Mouse (Mus musculus) kidney, postnatal 0 days (tissue): ENCODE measurements at regions not wholly inside any gene's neighbourhood (a gene's known extent, or its start where the extent isn't known, plus 50 kb on each side); places are given as distances from the start of the nearest gene placed in this dataset.
A peak's percentile ranks its signal among the peaks of the same experiment; 100 is the strongest.

Source experiments
- ATAC-seq: fragments of 200-750 bp; cut with Nextera tagmentation; replicated peaks from 2 replicates; pipeline ENCODE4 v1.8.0; 2017; ENCODE audit warnings: low read depth, moderate number of reproducible peaks, moderate TSS enrichment, moderate library complexity; ENCODE audit not compliant: low FRiP score
- DNase-seq: peaks from one replicate; pipeline ENCODE4 v3.0.0-alpha.2; 2016; ENCODE audit warnings: low spot score
- H3K27ac ChIP-seq: fragments of 300-500 bp; sonication (generic); 2 replicates; pipeline ENCODE4 v1.5.1; 2014; ENCODE audit warnings: mild to moderate bottlenecking
- H3K27me3 ChIP-seq: fragments of 300-500 bp; sonication (generic); 2 replicates; pipeline ENCODE4 v1.6.1; 2014; ENCODE audit warnings: low read length, mixed read lengths; ENCODE audit not compliant: insufficient read depth
- H3K36me3 ChIP-seq: fragments of 300-500 bp; sonication (generic); 2 replicates; pipeline ENCODE4 v1.6.1; 2014; ENCODE audit warnings: low read length, mixed read lengths; ENCODE audit not compliant: insufficient read depth
- H3K4me1 ChIP-seq: fragments of 300-500 bp; sonication (generic); replicated peaks from 2 replicates; pipeline ENCODE4 v1.6.1; 2014; ENCODE audit warnings: antibody characterized with exemption, low read length, mixed read lengths; ENCODE audit not compliant: insufficient read depth
- H3K4me2 ChIP-seq: fragments of 300-500 bp; sonication (generic); 2 replicates; pipeline ENCODE4 v1.6.1; 2014; ENCODE audit warnings: mild to moderate bottlenecking, low read length, moderate library complexity, mixed read lengths
- H3K4me3 ChIP-seq: fragments of 300-500 bp; sonication (generic); replicated peaks from 2 replicates; pipeline ENCODE4 v1.5.1; 2014; ENCODE audit warnings: low read depth, low read length
- H3K9ac ChIP-seq: fragments of 300-500 bp; sonication (generic); 2 replicates; pipeline ENCODE4 v1.6.1; 2014; ENCODE audit warnings: low read depth, low read length
- H3K9me3 ChIP-seq: fragments of 300-500 bp; sonication (generic); replicated peaks from 2 replicates; pipeline ENCODE4 v1.6.1; 2016; ENCODE audit warnings: low read length, inconsistent platforms, mixed read lengths
- CTCF ChIP-seq: IDR thresholded peaks from 2 replicates; pipeline ENCODE4 v1.5.1; 2016; ENCODE audit warnings: antibody characterized with exemption, low read depth, mild to moderate bottlenecking, moderate library complexity
- WGBS: fragments of 180-500 bp; shearing (Covaris S2); extraction: QIAGEN DNeasy Blood & Tissue Kit; methylation state at CpG from one replicate; pipeline ENCODE4 v1.1.7; 2014; 5-methylcytosine and 5-hydroxymethylcytosine counted together

DNA sequence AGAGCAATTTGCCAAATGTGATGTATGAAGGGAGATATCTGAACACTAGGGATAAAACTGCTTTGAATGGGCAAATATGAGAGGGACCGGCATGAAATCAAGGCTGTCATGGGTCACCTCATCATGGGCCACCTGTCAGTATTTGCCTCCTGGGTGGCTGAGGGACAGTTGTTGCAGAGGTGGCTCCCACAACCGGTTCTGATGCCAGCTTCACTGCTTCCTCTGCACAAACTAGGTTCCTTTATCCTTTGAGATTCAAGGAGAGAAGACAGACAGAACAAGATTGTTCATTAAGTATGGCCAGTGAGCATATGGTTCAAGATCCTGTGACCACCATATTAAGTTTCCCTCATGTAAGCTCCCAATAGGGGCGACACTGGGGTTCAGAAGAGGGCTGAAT lies 78.3 kb downstream of the Asb13 start:
- Histone ChIP-seq H3K36me3 (no peaks in the 10 kb centered on the region), H3K27me3 (no peaks in the 10 kb centered on the region), H3K9me3 (no peaks in the 10 kb centered on the region), H3K27ac (no peak overlapping the region), H3K9ac (no peak overlapping the region), H3K4me2 (no peak overlapping the region), H3K4me3 (no peak overlapping the region), H3K4me1 (peaks cover 3% of the 10 kb centered on the region; the same call in 1 of the 2 replicates)
- no peak for DNase-seq
- no peak for ATAC-seq
- TF ChIP-seq CTCF = no peak
- WGBS = 22% methylated on average over 3 of the region's 3 CpGs

GRCm38 (mm10) chr13:3709982-3710618 lies 76.3 kb downstream of the Asb13 start:
- Histone ChIP-seq H3K9me3 (no peaks in the 10 kb centered on the region), H3K27me3 (no peaks in the 10 kb centered on the region), H3K9ac (no peak overlapping the region), H3K4me1 (peaks cover 3% of the 10 kb centered on the region; the same call in 1 of the 2 replicates), H3K36me3 (no peaks in the 10 kb centered on the region), H3K4me3 (no peak overlapping the region), H3K4me2 (no peak overlapping the region), H3K27ac (no peak overlapping the region)
- ATAC-seq = no peak
- TF ChIP-seq CTCF = no peak
- 65% methylated on average over 7 of the region's 7 CpGs for WGBS
- no peak for DNase-seq

GRCm38 (mm10) chr13:3708896-3709631 lies 75.2 kb downstream of the Asb13 start:
- ATAC-seq (peak; percentile 80), DNase-seq (peak; percentile 61)
- Histone ChIP-seq H3K4me2 (peak overlapping the region; percentile 43), H3K27me3 (no peaks in the 10 kb centered on the region), H3K36me3 (no peaks in the 10 kb centered on the region), H3K4me1 (peaks cover 3% of the 10 kb centered on the region; the same call in 1 of the 2 replicates), H3K9ac (no peak overlapping the region), H3K9me3 (no peaks in the 10 kb centered on the region), H3K4me3 (no peak overlapping the region), H3K27ac (peak overlapping the region; percentile 36; the same call in 1 of the 2 replicates)
- WGBS = 17% methylated on average over 14 of the region's 14 CpGs
- TF ChIP-seq CTCF = no peak
